Comparison of ENCODE assay signal across 19 mouse cellular contexts in genomic region chr3:101796212-101796611, GRCm38 (mm10). TPM values are rescaled to one million over a fixed set of nuclear protein-coding genes. Genes with fewer than 3 reads are reported as not detected.
A peak's percentile ranks its signal among the peaks of the same experiment; 100 is the strongest.
DNase-seq lines count a peak whose midpoint lies in the region; ATAC-seq and TF ChIP-seq lines count a peak whose summit lies in the region.
"Had no signal": no experiment of that assay in that cellular context is flagged by ENCODE, and none has a peak within 500 bp of the region (broad histone marks: within the 10 kb centered on the region; RNA-seq: fewer than 3 reads in every experiment).

No protein-coding gene starts in this region.

- TF ChIP-seq EP300 in lung, postnatal 0 days (IDR thresholded peaks at IDR 0.05), result no peak

- H3K27ac ChIP-seq in heart, embryonic 10.5 days, result peak overlapping the region; percentile 77
- no peak overlapping the region for H3K27ac ChIP-seq in lung, embryonic 14.5 days (ENCODE audit: low read depth)
- no peak overlapping the region for H3K27ac ChIP-seq in lung, postnatal 0 days (ENCODE audit: low read length)
- no peak overlapping the region for H3K27ac ChIP-seq in hindbrain, embryonic 13.5 days
- H3K27ac ChIP-seq: embryonic facial prominence, embryonic 13.5 days; forebrain, embryonic 12.5 days; stomach, embryonic 15.5 days had no signal

- DNase-seq in heart, embryonic 10.5 days (ENCODE audit: low spot score), result no peak
- no peak for DNase-seq in heart, postnatal 14 days
- no peak for DNase-seq in lung, embryonic 14.5 days
- DNase-seq in lung, postnatal 0 days (ENCODE audit: low spot score), result no peak
- no peak for DNase-seq in lung, adult 18-20 months
- DNase-seq in ovary, postnatal 36 days (ENCODE audit: low spot score), result no peak
- DNase-seq: cerebellum, adult 9-10 months; gastrocnemius, postnatal 14 days; kidney, postnatal 14 days; lung, postnatal 14 days; right cerebral cortex, postnatal 14 days had no signal

- TF ChIP-seq POLR2A in myocyte (IDR thresholded peaks at IDR 0.05; ENCODE audit: insufficient read length, low read depth), result no peak

- TF ChIP-seq CTCF in lung, embryonic 14.5 days (IDR thresholded peaks at IDR 0.05; ENCODE audit: low read depth), result no peak
- no peak for TF ChIP-seq CTCF in lung, postnatal 0 days (IDR thresholded peaks at IDR 0.05)

- H3K36me3 ChIP-seq in heart, embryonic 10.5 days, result no peaks in the 10 kb centered on the region
- H3K36me3 ChIP-seq in lung, embryonic 14.5 days (ENCODE audit: insufficient read depth), result no peaks in the 10 kb centered on the region
- no peaks in the 10 kb centered on the region for H3K36me3 ChIP-seq in lung, postnatal 0 days (ENCODE audit: insufficient read depth, low read length)
- no peaks in the 10 kb centered on the region for H3K36me3 ChIP-seq in hindbrain, embryonic 13.5 days
- H3K36me3 ChIP-seq in myocyte (ENCODE audit: control insufficient read depth, insufficient read depth), result no peaks in the 10 kb centered on the region
- H3K36me3 ChIP-seq: embryonic facial prominence, embryonic 13.5 days; forebrain, embryonic 12.5 days; stomach, embryonic 15.5 days had no signal

- no peak overlapping the region for H3ac ChIP-seq in myocyte (ENCODE audit: control insufficient read depth, insufficient read length)

- peaks cover 60% of the 10 kb centered on the region for H3K4me1 ChIP-seq in heart, embryonic 10.5 days
- H3K4me1 ChIP-seq in lung, embryonic 14.5 days (ENCODE audit: insufficient read depth), result peaks cover 33% of the 10 kb centered on the region
- H3K4me1 ChIP-seq in lung, postnatal 0 days (ENCODE audit: insufficient read depth, low read depth, low read length), result peaks cover 4% of the 10 kb centered on the region; the same call in 1 of the 2 replicates
- H3K4me1 ChIP-seq in hindbrain, embryonic 13.5 days (replicated peaks), result peaks cover 45% of the 10 kb centered on the region

- H3K9ac ChIP-seq in lung, embryonic 14.5 days, result no peak overlapping the region
- no peak overlapping the region for H3K9ac ChIP-seq in lung, postnatal 0 days (replicated peaks; ENCODE audit: low read depth)
- H3K9ac ChIP-seq in hindbrain, embryonic 13.5 days, result no peak overlapping the region
- H3K9ac ChIP-seq: embryonic facial prominence, embryonic 13.5 days; forebrain, embryonic 12.5 days; stomach, embryonic 15.5 days had no signal

- intact Hi-C loops in heart, postnatal 14 days (cut with DNase I), result no loop called here

- 17% methylated on average over 7 of the region's 7 CpGs for WGBS in heart, embryonic 10.5 days
- 18% methylated on average over 7 of the region's 7 CpGs for WGBS in lung, embryonic 14.5 days
- 22% methylated on average over 7 of the region's 7 CpGs for WGBS in lung, postnatal 0 days
- WGBS in hindbrain, embryonic 13.5 days, result 24% methylated on average over 7 of the region's 7 CpGs

- no peaks in the 10 kb centered on the region for H3K27me3 ChIP-seq in heart, embryonic 10.5 days (ENCODE audit: insufficient read depth, poor library complexity, severe bottlenecking)
- no peaks in the 10 kb centered on the region for H3K27me3 ChIP-seq in lung, embryonic 14.5 days (ENCODE audit: insufficient read depth, low read length)
- H3K27me3 ChIP-seq in lung, postnatal 0 days (replicated peaks; ENCODE audit: insufficient read depth, low read length), result no peaks in the 10 kb centered on the region
- H3K27me3 ChIP-seq in hindbrain, embryonic 13.5 days, result no peaks in the 10 kb centered on the region
- peaks cover 5% of the 10 kb centered on the region for H3K27me3 ChIP-seq in myocyte (ENCODE audit: control insufficient read depth, insufficient read depth, insufficient read length)
- H3K27me3 ChIP-seq: stomach, embryonic 15.5 days had no signal

- no peaks in the 10 kb centered on the region for H3K79me2 ChIP-seq in myocyte (ENCODE audit: control insufficient read depth, insufficient read depth)

- H3K4me2 ChIP-seq in lung, embryonic 14.5 days, result no peak overlapping the region
- no peak overlapping the region for H3K4me2 ChIP-seq in lung, postnatal 0 days (replicated peaks; ENCODE audit: low read depth, low read length)
- no peak overlapping the region for H3K4me2 ChIP-seq in hindbrain, embryonic 13.5 days
- no peak overlapping the region for H3K4me2 ChIP-seq in myocyte (ENCODE audit: low read depth)
- H3K4me2 ChIP-seq: embryonic facial prominence, embryonic 13.5 days; forebrain, embryonic 12.5 days; stomach, embryonic 15.5 days had no signal

- H3K9me3 ChIP-seq in heart, embryonic 10.5 days, result no peaks in the 10 kb centered on the region
- no peaks in the 10 kb centered on the region for H3K9me3 ChIP-seq in lung, embryonic 14.5 days (ENCODE audit: low read depth, low read length)
- no peaks in the 10 kb centered on the region for H3K9me3 ChIP-seq in lung, postnatal 0 days (ENCODE audit: low read length)
- no peaks in the 10 kb centered on the region for H3K9me3 ChIP-seq in hindbrain, embryonic 13.5 days
- H3K9me3 ChIP-seq: embryonic facial prominence, embryonic 13.5 days; forebrain, embryonic 12.5 days; stomach, embryonic 15.5 days had no signal

- H3K4me3 ChIP-seq in heart, embryonic 10.5 days, result no peak overlapping the region
- no peak overlapping the region for H3K4me3 ChIP-seq in lung, embryonic 14.5 days (ENCODE audit: low read depth, low read length)
- no peak overlapping the region for H3K4me3 ChIP-seq in lung, postnatal 0 days (ENCODE audit: low read depth, low read length)
- H3K4me3 ChIP-seq in hindbrain, embryonic 13.5 days, result no peak overlapping the region
- H3K4me3 ChIP-seq in myocyte, result no peak overlapping the region
- H3K4me3 ChIP-seq: embryonic facial prominence, embryonic 13.5 days; forebrain, embryonic 12.5 days; stomach, embryonic 15.5 days had no signal

- peak; percentile 22; the same call in 1 of the 2 replicates for ATAC-seq in lung, embryonic 14.5 days (ENCODE audit: insufficient read depth)
- no peak for ATAC-seq in lung, postnatal 0 days
- ATAC-seq in hindbrain, embryonic 13.5 days (ENCODE audit: low FRiP score), result peak; percentile 29; the same call in 1 of the 2 replicates
- ATAC-seq: CD4-positive, CD25-positive, alpha-beta regulatory T cell, adult 4 months; midbrain, embryonic 16.5 days had no signal

TF ChIP-seq in myocyte, 11 proteins besides CTCF, POLR2A, EP300 and RAD21:
- TF ChIP-seq SRF (IDR thresholded peaks at IDR 0.05; ENCODE audit: control insufficient read depth, insufficient read length, low read depth) (peak; percentile 4), REST (IDR thresholded peaks at IDR 0.05; ENCODE audit: insufficient read depth, insufficient read length) (no peak), MYOG (IDR thresholded peaks at IDR 0.05; ENCODE audit: control insufficient read depth in 1 of 3, insufficient read depth in 1 of 3, insufficient read length in 2 of 3, low read depth in 2 of 3) (peak in 2 of 3 experiments; percentile 85 to 89), MYOD1 (IDR thresholded peaks at IDR 0.05; ENCODE audit: control insufficient read depth in 1 of 3, insufficient read length in 2 of 3, low read depth in 2 of 3) (peak in 2 of 3 experiments; percentile 92 to 96), E2F4 (IDR thresholded peaks at IDR 0.05; ENCODE audit: insufficient read depth) (no peak)

RNA-seq across cellular contexts. Expression of gene Mab21l3, which starts 52.5 kb away (rescaled TPM):
- polyA plus RNA-seq in heart, embryonic 10.5 days (2016; fragmentation: Nextera tagmentation; extraction: Ambion mirVana), result 0.40 and 0.57 TPM in 2 replicates
- not detected for total RNA-seq in heart, postnatal 14 days (2021)
- polyA plus RNA-seq in lung, embryonic 14.5 days (2014; fragmentation: Nextera tagmentation; extraction: Ambion mirVana), result 0.12 and 0.68 TPM in 2 replicates
- polyA plus RNA-seq in lung, postnatal 0 days (2015; fragmentation: Nextera tagmentation; extraction: Ambion mirVana), result 0.12 and 0.37 TPM in 2 replicates
- polyA plus RNA-seq in hindbrain, embryonic 13.5 days (2015; fragmentation: Nextera tagmentation; extraction: Ambion mirVana), result 0.19 and 0.34 TPM in 2 replicates
- polyA plus RNA-seq in myocyte (2012; fragmentation: generic; extraction: Trizol), result 0.85 TPM
- total RNA-seq: gastrocnemius, postnatal 14 days had no signal
- polyA plus RNA-seq: CD4-positive, CD25-positive, alpha-beta regulatory T cell, adult 4 months; liver, adult 2 months had no signal
